Mouse (Mus musculus): ENCODE measurements at regions not wholly inside any gene's neighbourhood (a gene's known extent, or its start where the extent isn't known, plus 50 kb on each side); places are given as distances from the start of the nearest gene placed in this dataset.

DNA sequence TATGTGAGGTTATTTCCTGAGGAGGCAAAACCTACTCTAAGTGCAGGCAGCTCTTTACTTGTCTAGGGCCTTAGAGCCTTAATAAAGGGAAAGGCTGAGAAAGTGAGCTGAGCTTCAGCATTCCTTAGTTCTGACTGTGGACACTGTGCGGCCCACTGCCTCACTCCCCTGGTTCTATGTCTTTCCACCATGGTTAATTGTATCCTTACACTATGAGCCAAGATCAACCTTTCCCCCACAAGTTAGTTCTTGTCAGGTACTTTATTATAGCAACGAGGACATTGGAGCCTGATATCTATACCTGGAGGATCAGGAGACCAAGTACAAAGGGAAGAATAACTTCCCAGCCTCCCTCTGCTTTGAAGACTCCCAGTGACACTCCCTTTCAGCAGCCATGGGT lies 101.7 kb upstream of the Tbl1xr1 start:
- Histone ChIP-seq H3K36me3 (ENCODE audit: control insufficient read depth, insufficient read depth, low read length) (no peaks in the 10 kb centered on the region), H3K4me1 (ENCODE audit: control insufficient read depth, insufficient read depth, insufficient read length) (no peaks in the 10 kb centered on the region), H3K27ac (ENCODE audit: insufficient read depth, low read length) (no peak overlapping the region), H3K4me3 (ENCODE audit: extremely low read depth, insufficient read depth, insufficient read length) (no peak overlapping the region), H3K27me3 (ENCODE audit: control insufficient read depth, insufficient read depth, low read length) (no peaks in the 10 kb centered on the region)
- whole genome bisulfite sequencing = 90% methylated on average over 2 of the region's 2 CpGs
- DNase-seq (ENCODE audit: low read depth in 1 of 2, low spot score in 2 of 2) = no peak
- TF ChIP-seq CTCF (IDR thresholded peaks at IDR 0.05; ENCODE audit: extremely low read depth, insufficient read depth, insufficient read length, insufficient replicate concordance) (no peak), POLR2A (IDR thresholded peaks at IDR 0.05; ENCODE audit: low read depth, low read length) (no peak)

DNA sequence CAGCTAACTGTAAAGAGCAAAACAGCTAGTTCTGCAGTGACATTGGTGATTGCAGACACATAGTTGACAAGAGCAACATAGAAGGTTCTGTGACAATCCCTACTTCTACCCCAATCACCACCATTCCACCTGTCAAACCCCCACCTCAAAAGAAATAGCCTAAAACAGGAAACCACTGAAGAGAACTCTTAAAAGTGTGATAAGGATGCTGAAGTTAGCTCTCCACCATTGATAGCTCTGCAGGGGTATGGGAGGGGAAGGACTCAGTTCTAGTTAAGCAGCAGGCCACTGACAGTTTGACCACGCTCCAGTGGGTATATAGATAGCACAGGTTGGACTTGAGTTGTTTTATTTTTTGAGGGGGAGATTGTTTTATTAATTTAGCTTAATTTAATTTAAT lies 98.7 kb upstream of the Tbl1xr1 start:
- WGBS = 55% methylated on average over 1 of the region's 1 CpGs
- H3K27me3 ChIP-seq (ENCODE audit: control insufficient read depth, insufficient read depth, low read length) = no peaks in the 10 kb centered on the region
- no peak for DNase-seq (ENCODE audit: low read depth in 1 of 2, low spot score in 2 of 2)
- TF ChIP-seq CTCF (IDR thresholded peaks at IDR 0.05; ENCODE audit: extremely low read depth, insufficient read depth, insufficient read length, insufficient replicate concordance) = no peak
- TF ChIP-seq POLR2A (IDR thresholded peaks at IDR 0.05; ENCODE audit: low read depth, low read length) = no peak
- H3K4me3 ChIP-seq (ENCODE audit: extremely low read depth, insufficient read depth, insufficient read length) = no peak overlapping the region
- H3K36me3 ChIP-seq (ENCODE audit: control insufficient read depth, insufficient read depth, low read length) = no peaks in the 10 kb centered on the region
- H3K4me1 ChIP-seq (ENCODE audit: control insufficient read depth, insufficient read depth, insufficient read length) = no peaks in the 10 kb centered on the region; the same call in 1 of the 2 replicates
- H3K27ac ChIP-seq (ENCODE audit: insufficient read depth, low read length) = no peak overlapping the region

- TF ChIP-seq POLR2A (IDR thresholded peaks at IDR 0.05; ENCODE audit: low read depth, low read length) = no peak
- no peak for TF ChIP-seq CTCF (IDR thresholded peaks at IDR 0.05; ENCODE audit: extremely low read depth, insufficient read depth, insufficient read length, insufficient replicate concordance)
Measured at GRCm38 (mm10) chr3:21982991-21983390, 93.5 kb upstream of the Tbl1xr1 start.

GRCm38 (mm10) chr3:21983993-21984725 lies 92.3 kb upstream of the Tbl1xr1 start:
- 70% methylated on average over 2 of the region's 2 CpGs for WGBS
- DNase-seq (ENCODE audit: low read depth in 1 of 2, low spot score in 2 of 2) = no peak

More at GRCm38 (mm10) chr3:21982991-21983390, 93.5 kb upstream of the Tbl1xr1 start:
- Histone ChIP-seq H3K27ac (ENCODE audit: insufficient read depth, low read length) (peak overlapping the region; percentile 40; the same call in 1 of the 2 replicates), H3K4me1 (ENCODE audit: control insufficient read depth, insufficient read depth, insufficient read length) (peaks cover 17% of the 10 kb centered on the region), H3K4me3 (ENCODE audit: extremely low read depth, insufficient read depth, insufficient read length) (no peak overlapping the region), H3K27me3 (ENCODE audit: control insufficient read depth, insufficient read depth, low read length) (no peaks in the 10 kb centered on the region), H3K36me3 (ENCODE audit: control insufficient read depth, insufficient read depth, low read length) (no peaks in the 10 kb centered on the region)
- DNase-seq (ENCODE audit: low read depth in 1 of 2, low spot score in 2 of 2) = peak; percentile 32 to 56
- WGBS = 41% methylated on average over 8 of the region's 8 CpGs

DNA sequence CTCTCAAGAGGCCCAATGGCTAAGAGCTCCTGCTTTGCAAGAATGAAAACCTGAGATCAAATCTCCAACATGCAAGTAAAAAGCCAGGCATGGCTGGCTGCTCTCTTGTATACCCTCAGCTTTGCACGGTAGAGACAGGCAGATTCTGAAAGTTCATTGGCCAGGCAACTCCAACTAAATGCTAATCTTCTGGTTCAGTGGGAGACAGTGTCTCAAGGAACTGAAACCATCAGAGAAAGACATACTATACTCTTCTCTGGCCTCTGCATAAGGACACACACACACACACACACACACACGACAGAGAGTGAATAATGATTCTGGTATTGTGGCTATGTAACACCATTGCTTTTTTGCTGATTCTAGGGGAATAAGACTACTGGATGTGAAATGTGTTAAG lies 91.6 kb upstream of the Tbl1xr1 start:
- Histone ChIP-seq H3K36me3 (ENCODE audit: control insufficient read depth, insufficient read depth, low read length) (no peaks in the 10 kb centered on the region), H3K4me3 (ENCODE audit: extremely low read depth, insufficient read depth, insufficient read length) (no peak overlapping the region), H3K27ac (ENCODE audit: insufficient read depth, low read length) (no peak overlapping the region; the same call in 1 of the 2 replicates), H3K27me3 (ENCODE audit: control insufficient read depth, insufficient read depth, low read length) (no peaks in the 10 kb centered on the region), H3K4me1 (ENCODE audit: control insufficient read depth, insufficient read depth, insufficient read length) (peaks cover 27% of the 10 kb centered on the region)
- DNase-seq (ENCODE audit: low read depth in 1 of 2, low spot score in 2 of 2) = no peak
- 23% methylated on average over 2 of the region's 2 CpGs for WGBS
- TF ChIP-seq CTCF (IDR thresholded peaks at IDR 0.05; ENCODE audit: extremely low read depth, insufficient read depth, insufficient read length, insufficient replicate concordance) = no peak
- no peak for TF ChIP-seq POLR2A (IDR thresholded peaks at IDR 0.05; ENCODE audit: low read depth, low read length)

More at GRCm38 (mm10) chr3:21983993-21984725, 92.3 kb upstream of the Tbl1xr1 start:
- Histone ChIP-seq H3K4me1 (ENCODE audit: control insufficient read depth, insufficient read depth, insufficient read length) (peaks cover 23% of the 10 kb centered on the region), H3K36me3 (ENCODE audit: control insufficient read depth, insufficient read depth, low read length) (no peaks in the 10 kb centered on the region), H3K27ac (ENCODE audit: insufficient read depth, low read length) (peak overlapping the region; percentile 27; the same call in 1 of the 2 replicates), H3K27me3 (ENCODE audit: control insufficient read depth, insufficient read depth, low read length) (no peaks in the 10 kb centered on the region), H3K4me3 (ENCODE audit: extremely low read depth, insufficient read depth, insufficient read length) (no peak overlapping the region)
- no peak for TF ChIP-seq POLR2A (IDR thresholded peaks at IDR 0.05; ENCODE audit: low read depth, low read length)
- no peak for TF ChIP-seq CTCF (IDR thresholded peaks at IDR 0.05; ENCODE audit: extremely low read depth, insufficient read depth, insufficient read length, insufficient replicate concordance)

- WGBS = 62% methylated on average over 5 of the region's 5 CpGs
- TF ChIP-seq CTCF (IDR thresholded peaks at IDR 0.05; ENCODE audit: extremely low read depth, insufficient read depth, insufficient read length, insufficient replicate concordance) = no peak
- TF ChIP-seq POLR2A (IDR thresholded peaks at IDR 0.05; ENCODE audit: low read depth, low read length) = no peak
- Histone ChIP-seq H3K27ac (ENCODE audit: insufficient read depth, low read length) (peak overlapping the region; percentile 96), H3K27me3 (ENCODE audit: control insufficient read depth, insufficient read depth, low read length) (no peaks in the 10 kb centered on the region), H3K36me3 (ENCODE audit: control insufficient read depth, insufficient read depth, low read length) (no peaks in the 10 kb centered on the region), H3K4me3 (ENCODE audit: extremely low read depth, insufficient read depth, insufficient read length) (no peak overlapping the region), H3K4me1 (ENCODE audit: control insufficient read depth, insufficient read depth, insufficient read length) (peaks cover 32% of the 10 kb centered on the region)
- DNase-seq (ENCODE audit: low read depth in 1 of 2, low spot score in 2 of 2) = peak in 1 of 2 experiments; percentile 39
Measured at GRCm38 (mm10) chr3:21986164-21986892, 90.1 kb upstream of the Tbl1xr1 start.

All from spleen, adult 2 months (tissue).